Mouse (Mus musculus): Measurements from ENCODE around the gene Akap2. TPM values are rescaled to one million over a fixed set of nuclear protein-coding genes. Genes with fewer than 3 reads are reported as not detected.

Gene Akap2
- polyA plus RNA-seq, 1 experiment from 2014 or later = 99.3 TPM

DNA sequence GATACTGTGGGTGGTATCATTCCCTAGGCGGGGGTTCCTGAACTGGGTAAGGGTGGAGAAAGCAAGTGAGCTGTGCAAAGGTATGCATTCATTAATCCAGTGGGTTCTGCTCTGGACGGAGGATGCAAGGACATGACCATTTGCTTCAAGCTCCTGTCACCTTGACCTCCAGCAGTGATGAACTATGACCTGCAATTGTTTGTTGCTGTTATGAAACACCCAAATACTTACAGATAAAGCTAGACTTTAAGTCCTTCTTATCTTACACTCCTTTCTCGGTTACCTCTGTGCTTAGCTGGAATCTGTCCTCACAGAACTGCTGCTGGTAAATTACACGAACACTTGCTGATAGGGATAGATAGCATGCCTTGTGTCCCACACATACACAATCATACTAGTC is 223.2 kb downstream of the Akap2 start:
- POLR2A ChIA-PET = interaction anchor here (0.9 kb wide), 1 partner anchor 16 kb away, joined by 3 read pairs; the partner anchor contains the start of gene Txn1
- H3K27me3 ChIP-seq = no peaks in the 10 kb centered on the region
- CTCF ChIA-PET = interaction anchor here (1.5 kb wide), 1 partner anchor 10 kb away, joined by 3 read pairs; no protein-coding TSS in a partner anchor
- TF ChIP-seq CTCF (IDR thresholded peaks at IDR 0.05) = no peak
- DNase-seq (ENCODE audit: low read depth, low spot score) (no peak), ATAC-seq (no peak)
- in situ Hi-C loops (cut with MboI; ENCODE audit: low pct_unique_long_range_greater_than_20kb) = loop anchor here (25.0 kb wide), 1 partner anchor 272 kb away; the partner anchor contains the start of gene Svep1

DNA sequence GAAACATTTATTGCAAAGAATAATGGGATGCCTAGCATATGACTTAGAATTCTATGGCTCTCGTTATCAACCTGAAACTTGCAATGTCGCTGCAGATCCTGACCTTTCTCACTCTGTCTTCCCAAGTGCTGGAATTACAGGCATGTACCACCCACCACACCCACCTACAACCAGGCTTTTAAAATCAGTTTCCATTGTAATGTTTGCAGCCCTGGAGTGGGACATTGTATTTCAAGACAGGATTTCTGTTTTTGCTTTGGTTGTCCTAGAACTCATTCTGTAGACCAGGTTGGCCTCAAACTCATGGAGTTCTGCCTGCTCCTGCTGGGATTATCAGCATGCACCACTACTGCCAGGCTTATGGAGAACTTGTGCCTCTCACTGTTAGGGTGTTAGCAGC is 225.4 kb downstream of the Akap2 start:
- in situ Hi-C loops (cut with MboI; ENCODE audit: low pct_unique_long_range_greater_than_20kb) = loop anchor here (25.0 kb wide), 1 partner anchor 269 kb away; the partner anchor contains the start of gene Svep1
- ATAC-seq = no peak
- CTCF ChIA-PET = interaction anchor here (1.4 kb wide), 1 partner anchor 10 kb away, joined by 3 read pairs; no protein-coding TSS in a partner anchor

More for the DNA sequence above, 225.4 kb downstream of the Akap2 start:
- no peak for TF ChIP-seq CTCF (IDR thresholded peaks at IDR 0.05)
- DNase-seq (ENCODE audit: low read depth, low spot score) = no peak
- no peaks in the 10 kb centered on the region for H3K27me3 ChIP-seq
- POLR2A ChIA-PET = interaction anchor here (1.1 kb wide), 1 partner anchor 9 kb away, joined by 3 read pairs; no protein-coding TSS in a partner anchor

Other genes starting within 250 kb of the Akap2 start
- gene Pakap, start 149.5 kb upstream of the Akap2 start, polyA plus RNA-seq (2021) = 1.6 TPM
- gene D630039A03Rik, start 198.6 kb downstream of the Akap2 start, polyA plus RNA-seq (2021) = 0.04 TPM
- 342 TPM for gene Txn1, start 238.8 kb downstream of the Akap2 start, polyA plus RNA-seq (2021)

Data from Patski (cell line).